Mouse (Mus musculus): ENCODE measurements at regions not wholly inside any gene's neighbourhood (a gene's known extent, or its start where the extent isn't known, plus 50 kb on each side); places are given as distances from the start of the nearest gene placed in this dataset.

DNA sequence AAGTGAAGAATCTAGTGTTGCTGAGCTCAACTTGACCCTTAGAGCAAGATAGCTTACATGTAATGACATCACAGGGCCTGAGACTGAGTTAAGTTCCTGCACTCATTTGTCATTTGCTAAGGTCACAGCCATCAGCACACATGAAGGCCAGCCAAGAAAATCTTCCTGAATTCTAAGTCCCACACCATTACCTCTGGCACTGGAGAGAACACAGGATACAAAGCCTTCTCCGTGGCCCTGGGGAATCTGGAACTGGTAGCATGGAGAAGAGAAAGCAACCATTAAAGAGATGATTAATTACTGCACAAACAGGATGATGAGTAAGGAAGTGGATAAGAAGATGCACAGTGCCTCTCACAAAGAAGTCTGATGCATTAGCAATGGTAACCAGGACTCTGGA is 232.0 kb downstream of the Wdr72 start:
- no peak for DNase-seq (ENCODE audit: low read depth, low spot score)

DNA sequence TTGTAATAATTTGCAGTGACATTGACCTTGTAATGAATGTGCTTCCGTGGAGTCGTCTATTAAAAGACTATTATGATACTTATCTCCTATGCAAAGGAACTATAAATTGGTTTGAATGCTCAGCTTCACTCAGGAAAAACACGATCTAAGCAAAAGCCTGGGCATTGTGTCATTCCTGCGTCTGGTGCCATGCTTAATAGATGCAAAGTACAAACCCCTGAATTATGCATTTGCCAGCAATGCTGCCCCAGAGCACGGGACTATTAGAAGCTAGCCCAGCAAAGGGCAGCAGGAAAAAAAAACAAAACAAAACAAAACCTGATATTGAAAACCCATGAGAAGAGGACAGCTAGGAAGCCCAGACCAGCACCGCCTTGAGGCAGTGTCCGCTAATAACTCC is 234.9 kb downstream of the Wdr72 start:
- no peak for DNase-seq (ENCODE audit: low read depth, low spot score)

DNA sequence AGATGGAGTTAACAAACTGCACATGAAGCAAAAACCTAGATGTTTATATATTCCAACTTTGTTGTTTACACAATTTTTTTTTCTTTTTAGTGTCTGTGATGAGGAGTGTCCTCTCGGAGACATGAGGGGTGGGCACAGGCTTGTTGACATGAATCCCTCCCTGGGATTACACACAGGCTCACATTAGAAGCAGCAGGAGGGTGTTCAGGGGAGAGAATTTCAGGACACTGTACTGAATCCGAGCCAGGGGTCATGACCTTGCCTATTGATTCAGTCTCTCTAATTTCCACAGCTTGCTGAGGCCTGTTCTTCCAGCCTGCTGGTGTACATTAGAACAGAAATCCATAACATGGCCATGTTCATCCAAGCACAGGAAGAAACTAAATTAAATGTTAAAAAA is 238.6 kb downstream of the Wdr72 start:
- no peak for DNase-seq (ENCODE audit: low read depth, low spot score)

DNA sequence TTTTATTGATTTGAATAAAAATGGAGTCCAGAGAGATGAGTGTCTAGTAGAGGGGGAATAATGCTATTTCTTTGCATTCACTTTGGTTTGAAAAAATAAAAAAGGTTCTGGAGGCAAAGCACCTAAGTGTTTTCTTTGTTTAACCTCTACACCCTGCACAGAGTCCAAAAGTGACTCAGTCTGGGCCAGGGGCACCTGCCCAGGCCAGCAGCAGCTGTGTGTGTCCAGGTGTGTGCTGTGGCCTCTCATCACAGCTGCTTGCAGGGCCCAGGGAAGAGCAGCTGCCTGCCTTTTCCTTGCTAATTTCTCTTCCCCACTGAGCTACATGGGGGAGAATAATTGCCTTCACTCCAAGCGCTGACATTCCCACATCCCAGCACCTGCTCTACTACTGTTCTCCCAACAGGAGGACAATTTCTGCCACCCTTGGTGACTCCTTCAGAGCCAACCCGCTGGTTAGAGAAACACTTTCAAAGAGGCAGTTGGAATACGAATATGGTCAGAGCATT is 255.8 kb downstream of the Wdr72 start:
- DNase-seq (ENCODE audit: low read depth, low spot score), result no peak

DNA sequence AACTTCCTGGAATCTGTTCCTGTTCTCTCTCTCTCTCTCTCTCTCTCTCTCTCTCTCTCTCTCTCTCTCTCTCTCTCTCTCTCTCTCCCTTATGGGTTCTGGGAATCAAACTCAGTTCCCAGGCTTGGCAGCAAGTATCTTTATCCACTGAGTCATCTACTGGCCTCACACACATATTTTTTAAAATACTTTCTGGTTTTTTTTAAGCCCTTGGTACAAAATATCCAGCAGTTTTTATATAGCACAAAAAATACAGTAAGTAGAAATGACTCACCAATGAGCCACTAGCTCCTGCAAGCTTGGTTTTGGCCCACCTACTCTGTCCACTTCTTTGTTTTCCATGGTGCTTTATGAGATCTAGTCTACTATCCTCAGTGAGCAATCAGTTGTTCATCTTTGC is 266.0 kb downstream of the Wdr72 start:
- no peak for DNase-seq (ENCODE audit: low read depth, low spot score)

DNA sequence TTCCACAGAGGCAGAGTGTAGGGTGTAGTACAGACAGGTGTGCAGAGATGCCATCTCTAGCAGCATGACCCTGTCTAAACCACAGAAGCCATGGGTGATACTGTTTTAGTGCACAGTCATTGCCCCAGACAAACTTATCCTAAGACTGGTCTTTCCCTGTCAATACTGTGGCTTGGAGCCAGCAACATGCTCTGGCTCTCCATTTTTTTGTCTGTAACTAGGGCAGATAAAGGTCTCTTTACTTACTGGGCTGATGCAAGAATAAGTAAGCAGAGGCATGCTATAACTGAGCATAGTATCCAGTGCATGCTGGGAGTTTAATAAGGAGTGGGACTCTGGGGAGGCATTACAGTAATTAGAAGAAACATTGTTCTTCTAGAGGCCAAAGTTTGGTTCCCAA is 267.0 kb downstream of the Wdr72 start:
- no peak for DNase-seq (ENCODE audit: low read depth, low spot score)

DNA sequence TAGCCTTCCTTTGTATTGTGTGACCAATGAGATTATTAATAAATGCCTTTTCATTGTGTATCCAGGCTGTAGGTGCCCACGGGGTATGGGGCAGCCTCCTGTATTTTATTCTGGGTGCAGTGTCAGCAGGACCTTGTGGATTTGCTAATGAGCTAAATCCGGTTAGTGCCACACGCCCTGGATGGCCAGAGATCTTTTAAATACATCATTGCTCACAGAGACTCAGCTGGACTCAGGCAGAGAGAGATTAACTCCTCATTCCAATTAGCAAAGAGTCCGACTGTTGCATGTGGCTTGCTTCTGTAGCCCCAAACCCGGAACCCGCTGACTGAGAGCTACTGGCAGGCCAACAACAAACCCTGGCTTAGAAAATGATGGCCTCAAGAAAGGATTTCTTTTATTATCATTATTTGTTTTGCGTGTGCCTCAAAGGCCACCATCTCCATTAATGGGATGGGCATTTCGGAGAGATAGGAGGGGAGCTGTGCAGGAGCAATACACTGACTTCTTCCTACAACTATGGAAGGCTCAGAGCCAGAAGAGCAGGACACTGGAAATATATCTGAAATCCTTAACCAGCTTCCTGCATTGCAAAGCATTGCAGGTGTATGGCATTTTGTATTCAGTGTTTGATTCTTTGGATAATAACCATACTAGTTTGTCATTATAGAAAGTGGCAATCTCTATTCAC is 274.2 kb downstream of the Wdr72 start:
- DNase-seq (ENCODE audit: low read depth, low spot score), result no peak

DNA sequence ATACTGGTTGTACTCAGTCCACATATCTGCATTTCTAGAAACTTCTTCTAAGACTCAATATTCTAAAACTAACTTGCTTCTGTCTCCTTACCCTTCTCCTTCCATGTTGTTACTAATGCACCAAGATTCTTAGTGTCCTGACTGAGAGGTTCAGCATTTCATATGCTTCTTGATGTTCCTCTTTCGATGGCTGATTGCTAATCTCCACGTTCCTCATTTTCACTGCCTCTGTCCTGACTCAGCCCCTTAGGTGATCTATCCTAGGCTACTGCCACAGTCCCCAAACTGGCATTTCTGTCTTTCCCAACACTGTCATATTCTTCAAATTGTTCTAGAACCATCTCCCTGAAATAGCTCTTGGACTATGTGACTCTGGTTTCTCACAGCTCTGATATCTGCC is 315.4 kb downstream of the Wdr72 start:
- no peak for DNase-seq (ENCODE audit: low read depth, low spot score)

DNA sequence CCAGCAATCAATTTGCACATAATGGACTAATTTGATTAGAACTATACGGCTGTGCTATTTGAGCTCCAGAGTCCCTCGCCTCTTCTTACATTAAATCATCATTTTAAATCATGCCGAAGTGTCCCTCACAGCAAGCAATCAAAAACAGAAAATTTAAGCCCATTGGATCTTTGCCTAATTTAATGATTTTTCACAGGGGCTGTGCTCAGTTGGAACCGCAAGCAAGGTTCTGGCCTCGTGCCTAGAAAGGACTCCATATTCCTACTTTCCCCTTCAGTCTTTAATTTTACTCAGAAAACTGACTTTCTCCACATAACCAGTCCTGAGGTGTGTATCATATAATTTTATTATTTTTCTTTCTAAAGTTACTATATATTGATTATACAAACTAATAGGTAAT is 339.8 kb downstream of the Wdr72 start:
- DNase-seq (ENCODE audit: low read depth, low spot score), result no peak

DNA sequence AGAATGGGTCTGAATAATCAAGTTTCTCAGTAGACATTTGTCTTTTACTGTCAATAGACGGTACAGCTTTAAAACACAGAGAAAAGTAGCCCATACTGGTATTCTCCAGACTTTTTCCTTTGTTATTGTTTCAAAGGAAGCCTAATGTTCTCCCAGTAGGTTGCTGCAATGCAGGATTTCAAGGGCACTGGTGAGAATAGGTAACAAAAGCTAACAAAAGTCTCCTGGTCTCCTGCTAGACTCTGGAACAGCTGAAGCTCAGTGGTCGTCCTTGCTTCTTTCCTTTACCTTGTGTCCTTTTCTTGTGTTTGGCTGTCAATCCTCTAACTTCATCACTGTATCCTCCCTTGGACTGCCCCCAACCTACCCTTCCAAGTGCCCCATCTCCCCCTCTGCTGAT is 350.9 kb downstream of the Wdr72 start:
- no peak for DNase-seq (ENCODE audit: low read depth, low spot score)

DNA sequence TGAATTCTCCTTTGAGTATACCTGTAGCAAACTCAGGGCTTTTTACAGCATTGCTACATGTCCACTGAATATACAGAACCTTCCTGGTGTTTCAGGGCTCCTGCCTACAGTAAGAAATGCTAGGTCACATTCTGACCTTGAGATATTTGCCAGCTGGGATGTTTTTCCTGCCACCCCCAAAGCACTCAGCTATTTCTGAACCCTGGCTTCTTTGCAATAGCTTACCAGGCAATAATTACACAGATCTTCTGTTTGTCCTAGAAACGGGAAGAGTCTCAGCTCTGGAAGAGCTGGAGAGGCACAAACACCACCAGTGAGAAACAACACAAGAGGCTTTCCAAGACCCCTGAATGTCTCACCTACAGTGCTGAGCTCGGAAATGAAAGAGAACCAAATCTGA is 366.7 kb downstream of the Wdr72 start:
- DNase-seq (ENCODE audit: low read depth, low spot score), result no peak

DNA sequence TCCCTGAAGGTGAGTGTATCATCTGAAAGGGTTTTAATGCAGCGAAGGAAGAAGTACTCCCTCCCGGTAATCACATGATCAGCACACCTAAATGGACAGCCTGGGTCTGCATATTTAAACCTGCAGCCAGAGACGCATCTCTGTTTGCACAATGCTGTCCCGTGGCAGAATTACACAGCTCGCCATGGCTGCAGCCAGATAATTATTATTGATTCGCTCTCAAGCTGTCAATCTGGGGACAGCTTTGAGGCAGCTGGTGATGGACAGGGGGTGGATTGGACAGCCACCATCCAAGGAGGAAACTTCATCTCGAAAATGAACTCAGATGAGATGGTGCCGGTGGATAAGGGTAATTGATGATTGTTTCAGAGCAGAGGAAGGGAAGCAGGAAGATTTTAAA is 369.1 kb downstream of the Wdr72 start:
- no peak for DNase-seq (ENCODE audit: low read depth, low spot score)

DNA sequence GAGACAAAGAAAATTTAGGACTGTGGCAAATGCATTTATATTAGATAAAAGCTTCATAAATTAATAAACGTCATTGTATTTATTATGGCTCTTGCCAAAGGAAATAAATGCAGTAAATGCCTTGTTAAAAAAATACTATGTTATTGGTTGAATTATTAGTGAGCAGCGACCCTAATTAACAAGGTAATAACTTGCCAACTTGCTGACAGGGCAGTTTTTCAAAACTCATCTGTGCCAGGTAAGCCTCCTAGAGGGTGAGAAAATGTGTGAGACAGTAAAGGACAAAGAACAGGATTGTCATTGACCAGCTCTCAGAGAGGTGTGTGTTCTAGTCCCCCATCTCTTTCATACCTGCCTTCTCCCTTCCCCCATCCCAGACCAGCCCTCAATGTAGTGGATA is 347.8 kb upstream of the Onecut1 start:
- no peak for DNase-seq (ENCODE audit: low read depth, low spot score)

DNA sequence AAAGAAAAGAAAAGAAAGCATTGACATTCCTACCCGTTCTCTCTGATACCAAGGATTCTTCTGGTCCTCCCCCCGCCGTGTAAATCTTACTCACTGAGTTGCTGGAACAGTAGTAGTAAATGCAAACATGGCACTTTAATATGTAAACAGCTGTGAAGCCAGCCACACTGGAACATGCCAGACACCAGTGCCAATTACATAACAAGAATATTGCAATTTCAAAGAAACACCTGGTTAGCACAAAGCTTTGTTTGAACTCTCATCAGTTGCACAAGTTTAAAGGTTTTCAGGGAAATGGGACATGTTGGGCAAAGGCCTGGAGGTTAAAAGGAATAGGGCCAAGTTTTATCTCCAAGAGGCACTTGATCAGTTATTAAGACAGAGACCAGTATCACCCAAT is 333.2 kb upstream of the Onecut1 start:
- no peak for DNase-seq (ENCODE audit: low read depth, low spot score)

DNA sequence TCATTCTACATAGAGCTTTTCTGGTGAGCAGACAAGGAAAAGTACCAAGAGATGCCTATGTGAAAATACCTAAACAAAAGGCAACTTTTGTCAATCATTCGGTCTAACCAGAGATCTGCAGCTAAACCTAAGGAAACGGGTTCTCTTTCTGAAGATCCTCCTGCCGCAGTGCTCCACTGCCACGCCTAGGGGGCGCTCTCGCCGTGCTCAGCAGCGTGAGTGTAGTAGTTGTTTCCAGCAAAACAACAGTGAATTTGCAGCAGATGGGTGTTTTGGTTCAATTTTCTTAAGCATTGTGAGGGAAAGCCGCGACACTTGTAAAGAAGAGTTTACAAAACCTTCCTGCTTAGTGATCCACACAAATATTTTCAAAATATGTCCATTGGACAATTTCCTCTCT is 331.4 kb upstream of the Onecut1 start:
- DNase-seq (ENCODE audit: low read depth, low spot score), result peak; percentile 1

DNA sequence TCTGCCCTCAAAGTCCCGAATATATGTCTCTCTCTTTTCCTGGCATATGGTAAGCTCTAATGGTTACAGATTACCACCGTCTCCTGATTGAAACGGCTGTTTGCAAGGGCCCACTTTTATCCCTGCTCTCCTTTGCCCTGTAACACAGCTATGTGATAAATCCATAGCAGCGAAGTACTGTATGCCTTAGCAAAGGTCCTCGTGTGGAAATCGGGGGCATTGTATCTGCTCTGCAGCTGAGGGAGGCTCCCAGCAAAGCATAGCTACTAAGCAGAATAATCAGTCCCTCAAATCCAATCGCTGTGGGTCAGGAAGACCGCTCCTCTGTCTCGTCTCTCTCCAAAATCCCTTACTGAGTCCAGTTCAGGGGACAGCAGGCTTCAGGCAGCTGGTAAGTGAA is 331.0 kb upstream of the Onecut1 start:
- DNase-seq (ENCODE audit: low read depth, low spot score), result no peak

DNA sequence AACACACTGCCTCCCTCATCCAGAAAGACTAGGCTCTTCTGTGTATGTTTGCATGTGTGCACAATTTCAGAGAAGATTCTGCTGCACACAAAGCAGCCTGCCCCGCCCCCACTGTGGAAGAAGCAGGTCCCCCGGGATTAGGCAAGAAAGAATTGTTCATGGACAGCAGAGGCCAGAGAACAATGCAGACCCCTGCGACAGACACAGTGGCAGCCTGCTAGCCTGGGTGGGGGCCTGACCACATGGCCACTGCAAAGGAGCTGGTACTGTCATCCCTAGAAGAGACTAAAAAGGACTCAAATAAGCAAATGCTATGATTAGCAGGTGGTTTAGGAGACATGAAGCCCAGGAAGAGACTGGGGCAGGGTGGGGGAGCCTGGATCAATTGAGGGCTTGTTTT is 329.7 kb upstream of the Onecut1 start:
- DNase-seq (ENCODE audit: low read depth, low spot score), result no peak

DNA sequence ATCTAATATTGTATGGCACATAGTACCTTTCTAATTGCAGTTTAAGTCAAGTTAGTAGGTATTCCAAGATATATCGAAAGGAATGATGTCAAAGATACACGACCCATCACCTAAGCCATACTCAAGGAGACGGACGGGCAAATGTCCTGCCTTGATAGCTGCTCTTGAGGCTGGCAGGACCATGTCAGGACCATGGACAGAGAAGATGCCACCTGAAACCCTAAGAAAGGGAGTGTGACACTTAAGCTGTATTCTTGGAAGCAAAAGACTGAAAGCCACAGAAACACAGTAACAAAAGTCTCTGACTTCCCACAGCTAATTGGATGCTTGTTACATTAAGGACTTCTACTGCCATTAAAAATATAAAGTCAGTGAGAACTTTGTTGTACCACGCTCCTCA is 326.7 kb upstream of the Onecut1 start:
- DNase-seq (ENCODE audit: low read depth, low spot score), result no peak

DNA sequence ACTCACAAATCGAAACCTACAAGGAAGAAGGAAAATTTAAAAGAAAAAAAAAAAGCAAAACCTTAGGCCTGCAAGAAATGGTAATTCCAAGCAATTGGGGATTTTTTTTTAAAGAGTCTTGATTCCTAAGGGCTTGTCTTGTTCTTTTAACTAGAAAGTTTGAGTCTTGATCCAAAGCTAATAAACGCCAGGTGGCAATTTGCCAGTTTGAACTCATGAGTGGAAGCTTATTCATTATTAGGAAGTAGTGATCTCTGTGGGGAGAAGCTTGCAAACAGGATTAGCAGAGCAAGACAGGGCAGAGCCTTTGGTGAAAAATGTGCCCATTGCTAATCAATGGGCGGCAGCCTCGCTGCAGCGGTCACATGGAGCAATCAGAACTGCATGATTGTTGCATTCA is 305.6 kb upstream of the Onecut1 start:
- DNase-seq (ENCODE audit: low read depth, low spot score), result no peak

DNA sequence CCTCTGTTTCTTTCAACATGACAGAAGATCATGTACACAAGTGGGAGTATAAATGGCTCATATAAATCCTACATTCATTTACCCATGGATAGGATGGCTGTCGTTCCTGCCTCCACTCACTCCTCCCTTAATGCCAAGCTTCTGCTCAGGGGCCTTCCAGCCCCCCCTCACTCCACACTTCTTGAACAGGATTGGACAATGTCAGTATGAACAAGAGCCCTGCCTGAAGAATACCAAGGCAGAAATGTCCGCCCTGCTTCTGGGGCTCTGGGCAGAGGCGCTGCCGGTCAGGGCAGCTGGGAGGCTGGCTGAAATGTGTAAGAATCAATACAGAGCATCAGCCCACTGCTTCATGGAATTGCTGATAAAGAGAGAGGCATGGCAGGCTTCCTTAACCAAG is 269.0 kb upstream of the Onecut1 start:
- DNase-seq (ENCODE audit: low read depth, low spot score), result no peak

DNA sequence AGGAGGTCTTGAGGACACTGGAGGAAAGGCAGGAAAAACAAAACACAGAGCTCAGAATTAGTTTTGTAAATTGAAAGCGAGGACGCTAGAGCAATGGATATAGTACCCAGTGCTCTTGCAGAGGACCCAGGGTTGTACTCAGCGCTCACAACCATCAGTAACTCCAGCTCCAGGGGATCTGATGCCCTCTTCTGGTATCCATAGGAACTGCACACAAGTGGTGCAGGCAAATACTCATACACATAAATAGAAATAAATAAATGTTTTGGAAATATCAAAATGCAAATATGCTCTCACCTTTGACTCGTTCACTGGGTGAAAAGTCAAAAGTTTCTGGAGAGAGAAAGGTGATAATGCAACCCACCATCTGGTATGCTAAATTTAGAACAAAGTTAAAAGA is 267.8 kb upstream of the Onecut1 start:
- DNase-seq (ENCODE audit: low read depth, low spot score), result no peak

DNA sequence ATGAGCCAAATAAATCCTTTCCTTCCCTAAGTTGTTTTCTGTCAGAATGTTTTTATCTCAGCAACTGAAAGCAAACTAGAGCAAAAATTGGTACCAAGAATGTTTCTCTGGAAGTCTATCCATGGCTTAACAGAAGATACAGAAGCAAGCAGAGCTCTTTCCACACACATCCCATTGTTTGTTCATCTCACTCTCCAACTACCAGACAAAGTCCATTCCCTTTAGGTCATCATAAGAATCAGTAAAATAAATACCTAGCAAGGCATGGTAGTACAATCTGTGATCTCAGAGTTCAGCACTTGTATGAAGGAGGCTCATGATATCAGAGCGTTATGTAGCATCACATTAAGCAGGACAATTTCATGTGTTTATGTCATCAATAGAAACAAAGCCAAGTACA is 257.3 kb upstream of the Onecut1 start:
- no peak for DNase-seq (ENCODE audit: low read depth, low spot score)

DNA sequence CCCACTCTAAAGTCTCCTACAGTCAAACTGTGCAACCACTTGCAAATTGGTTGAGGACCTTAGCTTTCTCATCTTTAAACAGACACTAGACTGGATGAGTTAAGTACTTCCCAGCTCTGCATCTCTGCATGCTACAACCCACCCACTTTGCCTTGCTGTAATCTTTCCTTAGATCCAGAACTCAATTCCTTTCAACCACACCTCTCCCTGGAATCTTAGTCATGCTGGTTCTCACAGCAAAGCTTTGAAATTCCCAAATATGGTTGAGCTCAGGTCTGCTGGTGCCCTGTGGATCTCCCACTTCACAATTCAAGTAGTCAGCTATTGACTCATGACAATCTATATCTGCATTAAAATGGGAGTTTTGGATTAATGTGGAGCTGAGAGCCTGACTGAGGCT is 239.8 kb upstream of the Onecut1 start:
- DNase-seq (ENCODE audit: low read depth, low spot score), result no peak

DNA sequence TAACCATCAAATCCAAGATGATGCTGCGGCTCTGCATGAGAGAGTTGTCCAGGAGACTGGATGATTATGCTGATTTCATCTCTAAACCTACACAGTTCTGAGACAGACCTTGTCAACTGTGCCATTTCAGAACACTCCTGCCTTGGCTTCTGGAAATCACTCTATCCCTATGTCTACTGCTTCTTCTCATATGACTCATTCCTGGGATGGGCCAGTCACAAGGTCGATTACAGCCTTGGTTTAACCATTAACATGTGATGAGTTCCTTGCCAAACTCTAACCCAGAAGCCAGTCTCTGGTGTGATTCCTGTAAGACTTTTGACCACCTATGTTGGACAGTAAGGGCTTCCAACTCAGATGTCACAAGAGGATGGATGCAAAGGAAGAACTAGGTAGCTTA is 216.3 kb upstream of the Onecut1 start:
- no peak for DNase-seq (ENCODE audit: low read depth, low spot score)
